Mouse (Mus musculus): ENCODE measurements around the gene Zdhhc4.

DNA sequence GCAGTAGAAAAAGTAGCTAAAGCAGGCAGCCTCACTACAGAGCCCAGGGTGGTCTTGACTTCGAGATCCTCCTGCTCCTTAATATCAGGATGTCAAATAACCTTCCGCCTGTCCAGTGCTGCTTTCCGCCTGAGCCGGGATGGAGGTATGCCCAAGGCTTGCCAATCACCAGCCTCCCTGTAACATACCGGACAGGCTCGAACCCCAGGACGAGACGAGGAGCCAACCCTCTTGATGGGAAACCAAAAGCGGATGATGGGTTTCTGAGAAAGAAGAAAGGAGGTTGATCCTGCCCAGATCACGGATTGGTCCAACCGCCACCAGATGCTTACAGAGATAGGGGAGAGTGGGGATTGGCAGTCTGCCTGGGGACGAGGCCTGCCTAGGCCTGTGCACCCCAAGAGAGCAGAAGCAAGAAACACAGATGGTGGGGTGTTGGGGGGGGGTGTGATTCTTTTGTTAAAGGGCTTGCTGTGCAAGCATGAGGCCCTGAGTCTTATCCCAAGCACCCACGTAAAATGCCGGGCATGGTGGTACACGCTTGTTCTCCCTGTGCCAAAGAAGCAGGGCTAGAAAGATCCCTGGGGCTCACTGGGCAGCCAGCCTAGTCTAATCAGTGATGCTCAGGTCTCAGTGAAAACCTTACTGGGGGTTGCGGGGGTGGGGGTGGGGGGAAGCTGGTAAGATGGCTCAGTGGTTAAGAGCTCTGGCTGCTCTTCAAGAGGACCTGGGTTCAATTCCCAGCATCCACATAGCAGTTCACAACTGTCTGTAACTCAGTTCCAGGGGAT is 56.3 kb downstream of the Zdhhc4 start:
- TF ChIP-seq GATA1 (IDR thresholded peaks at IDR 0.05; ENCODE audit: borderline replicate concordance, low read length) (no peak), FLI1 (IDR thresholded peaks at IDR 0.05; ENCODE audit: low read length) (no peak)
